Mouse (Mus musculus): ENCODE measurements around the gene A830018L16Rik. TPM values are rescaled to one million over a fixed set of nuclear protein-coding genes. Genes with fewer than 3 reads are reported as not detected.

Gene A830018L16Rik
- polyA plus RNA-seq, 1 experiment from 2014 or later: 3.9 TPM

DNA sequence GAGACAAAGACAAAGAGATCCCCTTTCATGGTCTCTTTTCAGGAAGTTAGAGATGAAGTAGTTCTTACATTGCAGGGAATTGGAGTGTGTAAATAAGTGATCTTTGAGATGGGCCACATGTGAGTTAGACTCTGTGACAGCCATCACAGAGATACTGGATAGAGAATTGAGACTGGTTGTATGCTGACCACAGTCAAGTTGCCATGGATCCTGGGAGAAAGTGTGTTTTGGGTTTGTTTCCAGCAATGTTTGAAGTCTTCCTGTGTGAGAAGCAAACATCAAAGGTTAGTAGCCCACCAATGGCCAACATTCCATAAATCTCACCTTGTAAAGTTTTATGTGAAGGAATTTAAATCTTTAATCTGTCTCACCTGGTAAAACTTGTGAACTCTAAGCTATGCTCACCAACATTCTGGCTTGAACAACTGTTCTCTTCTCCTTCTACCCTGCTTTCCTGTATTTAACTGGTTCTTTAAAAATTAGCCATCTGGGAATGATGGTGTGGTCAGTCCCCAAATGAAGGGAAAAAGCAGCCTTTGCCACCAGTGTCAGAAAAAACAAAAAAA, 330.9 kb downstream of the A830018L16Rik start:
- Histone ChIP-seq H3K27ac (replicated peaks) (no peak overlapping the region), H3K4me1 (0 out of 2 replicates have a peak, but pooled peaks cover 4% of the 10 kb centered on the region), H3K36me3 (replicated peaks) (no peaks in the 10 kb centered on the region), H3K27me3 (replicated peaks; ENCODE audit: low read depth, poor library complexity, severe bottlenecking) (no peaks in the 10 kb centered on the region), H3K4me3 (no peak overlapping the region), H3K9me3 (no peaks in the 10 kb centered on the region; the same call in 1 of the 2 replicates)
- no peak for DNase-seq (ENCODE audit: low spot score)

DNA sequence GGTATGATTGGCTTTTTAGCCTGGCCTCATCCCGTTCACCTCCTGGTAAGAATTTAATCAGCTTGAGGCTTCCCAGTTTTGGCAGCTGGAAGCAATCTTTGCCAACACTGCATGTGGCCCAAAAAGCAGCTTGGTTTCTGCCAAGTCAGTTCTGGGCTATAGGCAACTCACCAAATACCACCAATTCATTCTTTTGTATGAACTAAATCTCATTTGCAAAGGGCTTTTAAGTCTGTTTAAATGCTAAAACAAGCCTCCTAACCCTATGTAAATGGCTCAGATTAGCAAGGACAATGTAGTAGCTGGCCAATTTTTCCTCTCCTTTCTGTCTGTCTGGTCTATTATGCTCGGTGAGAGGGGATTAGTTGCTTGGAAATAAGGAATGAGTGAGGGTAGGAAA, 334.5 kb downstream of the A830018L16Rik start:
- 22% methylated on average over 2 of the region's 2 CpGs for WGBS
- Histone ChIP-seq H3K36me3 (replicated peaks) (no peaks in the 10 kb centered on the region), H3K4me1 (0 out of 2 replicates have a peak, but pooled peaks cover 4% of the 10 kb centered on the region), H3K9me3 (no peaks in the 10 kb centered on the region; the same call in 1 of the 2 replicates), H3K27me3 (replicated peaks; ENCODE audit: low read depth, poor library complexity, severe bottlenecking) (no peaks in the 10 kb centered on the region), H3K27ac (replicated peaks) (no peak overlapping the region), H3K4me3 (no peak overlapping the region)
- DNase-seq (ENCODE audit: low spot score): peak; percentile 12

DNA sequence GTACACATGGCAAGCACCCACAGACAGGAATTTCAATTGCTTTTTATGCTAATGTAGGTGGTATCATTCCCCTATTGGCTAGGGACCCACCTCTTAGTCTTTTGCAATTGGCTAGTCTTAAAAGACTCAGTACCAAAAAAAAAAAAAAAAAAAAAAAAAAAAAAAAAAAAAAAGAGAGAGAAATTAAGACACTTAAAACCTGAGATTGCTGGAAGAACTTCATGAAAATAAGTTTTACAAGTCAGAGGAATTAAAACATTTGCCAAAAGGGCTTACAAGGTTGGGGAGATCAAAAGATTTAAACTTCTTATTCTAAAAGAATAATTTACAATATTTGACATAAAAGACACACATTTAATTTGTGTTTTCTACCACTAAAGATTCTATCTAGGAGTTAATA, 336.2 kb downstream of the A830018L16Rik start:
- H3K4me3 ChIP-seq: no peak overlapping the region
- no peaks in the 10 kb centered on the region for H3K27me3 ChIP-seq (replicated peaks; ENCODE audit: low read depth, poor library complexity, severe bottlenecking)
- no peaks in the 10 kb centered on the region; the same call in 1 of the 2 replicates for H3K9me3 ChIP-seq
- no peak for DNase-seq (ENCODE audit: low spot score)
- no peak overlapping the region for H3K27ac ChIP-seq (replicated peaks)
- no peaks in the 10 kb centered on the region for H3K36me3 ChIP-seq (replicated peaks)
- H3K4me1 ChIP-seq: 0 out of 2 replicates have a peak, but pooled peaks cover 4% of the 10 kb centered on the region

DNA sequence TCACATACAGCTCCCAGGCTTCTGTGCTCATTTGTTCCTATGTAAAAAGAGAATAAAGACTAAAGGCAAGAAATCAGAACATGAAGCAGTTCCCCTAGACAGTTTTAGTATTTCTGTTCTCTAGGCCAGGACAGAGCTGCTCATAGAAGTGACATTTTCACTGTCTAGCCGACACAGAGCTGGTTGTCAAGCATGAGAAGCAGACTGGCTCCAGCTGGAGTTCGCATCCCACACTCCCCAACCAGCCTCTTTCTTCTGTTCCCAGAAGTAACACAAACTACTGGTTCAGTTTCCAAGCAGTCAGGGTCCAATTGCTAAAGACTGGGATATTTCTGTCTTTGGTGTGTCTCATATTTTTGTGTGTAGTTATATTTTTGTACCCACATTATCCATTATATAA, 336.7 kb downstream of the A830018L16Rik start:
- Histone ChIP-seq H3K36me3 (replicated peaks) (no peaks in the 10 kb centered on the region), H3K27me3 (replicated peaks; ENCODE audit: low read depth, poor library complexity, severe bottlenecking) (no peaks in the 10 kb centered on the region), H3K9me3 (no peaks in the 10 kb centered on the region; the same call in 1 of the 2 replicates), H3K27ac (replicated peaks) (no peak overlapping the region), H3K4me3 (no peak overlapping the region), H3K4me1 (0 out of 2 replicates have a peak, but pooled peaks cover 4% of the 10 kb centered on the region)
- WGBS: 75% methylated on average over 2 of the region's 2 CpGs
- DNase-seq (ENCODE audit: low spot score): no peak

DNA sequence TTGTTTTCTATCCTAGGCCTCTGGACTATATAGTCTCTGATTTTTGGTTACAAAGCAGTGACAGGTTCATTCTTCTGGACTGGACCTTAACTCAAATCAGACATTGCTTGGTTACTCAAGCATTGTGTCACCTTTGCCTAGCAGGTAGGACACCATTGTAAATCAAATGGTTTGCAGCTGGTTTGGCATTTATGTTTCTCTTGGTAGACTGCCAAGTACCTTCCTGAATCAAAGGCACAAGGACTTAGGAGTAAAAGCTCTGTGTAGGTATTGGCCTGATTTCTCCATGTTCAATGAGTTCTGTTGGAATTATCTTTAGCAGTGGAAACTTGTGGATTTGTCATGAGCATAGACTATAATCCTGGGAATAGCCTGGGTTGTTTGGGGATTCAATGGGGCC, 338.1 kb downstream of the A830018L16Rik start:
- no peak overlapping the region for H3K4me3 ChIP-seq
- no peaks in the 10 kb centered on the region for H3K27me3 ChIP-seq (replicated peaks; ENCODE audit: low read depth, poor library complexity, severe bottlenecking)
- H3K36me3 ChIP-seq (replicated peaks): no peaks in the 10 kb centered on the region
- no peak overlapping the region for H3K27ac ChIP-seq (replicated peaks)
- H3K9me3 ChIP-seq: no peaks in the 10 kb centered on the region
- 0 out of 2 replicates have a peak, but pooled peaks cover 4% of the 10 kb centered on the region for H3K4me1 ChIP-seq
- no peak for DNase-seq (ENCODE audit: low spot score)

DNA sequence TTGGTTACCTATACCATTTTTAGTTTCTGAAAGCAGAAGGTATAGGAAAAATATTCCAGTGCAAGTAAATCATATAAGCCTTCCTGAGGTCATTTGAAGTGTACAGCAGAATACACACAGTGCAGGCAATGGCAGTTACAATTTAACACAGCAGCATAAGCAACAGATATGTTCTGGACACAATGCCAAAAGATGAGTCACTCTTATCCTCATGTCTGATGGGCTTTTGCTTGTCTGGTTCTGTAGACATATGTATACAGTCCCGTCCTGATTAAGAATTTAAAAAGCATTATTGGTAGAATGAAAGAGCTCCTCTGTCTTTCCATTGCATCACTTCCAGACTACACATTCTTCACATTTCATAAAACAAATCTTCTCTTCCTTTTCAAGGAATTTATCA, 374.4 kb downstream of the A830018L16Rik start:
- H3K36me3 ChIP-seq (replicated peaks): no peaks in the 10 kb centered on the region
- no peaks in the 10 kb centered on the region for H3K27me3 ChIP-seq (replicated peaks; ENCODE audit: low read depth, poor library complexity, severe bottlenecking)
- H3K4me1 ChIP-seq: no peaks in the 10 kb centered on the region
- H3K9me3 ChIP-seq: no peaks in the 10 kb centered on the region
- no peak overlapping the region for H3K4me3 ChIP-seq
- 70% methylated on average over 1 of the region's 1 CpGs for whole genome bisulfite sequencing
- no peak for DNase-seq (ENCODE audit: low spot score)
- H3K27ac ChIP-seq (replicated peaks): no peak overlapping the region

DNA sequence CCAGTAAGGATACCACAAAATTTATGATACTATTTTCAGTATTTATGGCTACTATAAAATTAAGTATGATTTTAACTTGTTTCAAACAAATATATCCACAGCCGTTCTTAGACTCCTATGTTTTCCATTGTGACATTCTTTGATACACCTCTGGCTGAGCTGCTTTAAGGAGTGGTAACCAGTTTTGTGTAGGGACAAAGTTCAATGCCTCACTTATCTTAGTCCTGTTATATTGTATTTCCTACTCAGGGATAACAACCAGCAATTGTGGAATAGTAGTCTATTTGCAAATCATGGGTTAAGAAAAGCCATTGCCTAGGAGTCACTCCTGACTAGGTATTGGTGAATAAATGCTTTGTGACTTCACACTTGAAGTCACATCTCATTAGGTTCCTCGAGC, 378.9 kb downstream of the A830018L16Rik start:
- no peaks in the 10 kb centered on the region for H3K9me3 ChIP-seq
- H3K4me3 ChIP-seq: no peak overlapping the region
- H3K36me3 ChIP-seq (replicated peaks): no peaks in the 10 kb centered on the region
- H3K27ac ChIP-seq (replicated peaks): no peak overlapping the region
- no peaks in the 10 kb centered on the region for H3K4me1 ChIP-seq
- DNase-seq (ENCODE audit: low spot score): no peak
- H3K27me3 ChIP-seq (replicated peaks; ENCODE audit: low read depth, poor library complexity, severe bottlenecking): no peaks in the 10 kb centered on the region
- 83% methylated on average over 2 of the region's 2 CpGs for WGBS

DNA sequence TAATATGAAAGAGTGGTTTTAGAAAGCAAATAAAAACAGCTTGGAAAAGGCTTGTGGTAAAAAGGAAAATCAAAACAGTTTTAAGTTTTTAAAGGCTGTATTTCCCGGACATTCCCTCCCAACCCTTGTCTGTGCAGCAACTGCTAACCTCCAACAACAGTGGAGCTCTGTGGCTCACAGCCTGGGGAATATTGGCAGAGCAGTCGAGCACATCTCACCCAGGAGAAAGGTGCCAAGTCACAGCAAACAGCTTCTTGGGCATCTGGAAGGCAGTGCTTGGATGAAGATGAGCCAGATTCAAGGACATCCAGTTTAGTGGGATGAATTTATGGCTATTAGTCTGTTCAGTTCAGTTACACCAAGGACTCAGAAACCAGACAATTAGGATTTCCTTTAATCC, 381.8 kb downstream of the A830018L16Rik start:
- Histone ChIP-seq H3K4me1 (no peaks in the 10 kb centered on the region), H3K27ac (replicated peaks) (no peak overlapping the region), H3K9me3 (no peaks in the 10 kb centered on the region), H3K27me3 (replicated peaks; ENCODE audit: low read depth, poor library complexity, severe bottlenecking) (no peaks in the 10 kb centered on the region), H3K4me3 (no peak overlapping the region), H3K36me3 (replicated peaks) (no peaks in the 10 kb centered on the region)
- no peak for DNase-seq (ENCODE audit: low spot score)
- 71% methylated on average over 2 of the region's 2 CpGs for WGBS

DNA sequence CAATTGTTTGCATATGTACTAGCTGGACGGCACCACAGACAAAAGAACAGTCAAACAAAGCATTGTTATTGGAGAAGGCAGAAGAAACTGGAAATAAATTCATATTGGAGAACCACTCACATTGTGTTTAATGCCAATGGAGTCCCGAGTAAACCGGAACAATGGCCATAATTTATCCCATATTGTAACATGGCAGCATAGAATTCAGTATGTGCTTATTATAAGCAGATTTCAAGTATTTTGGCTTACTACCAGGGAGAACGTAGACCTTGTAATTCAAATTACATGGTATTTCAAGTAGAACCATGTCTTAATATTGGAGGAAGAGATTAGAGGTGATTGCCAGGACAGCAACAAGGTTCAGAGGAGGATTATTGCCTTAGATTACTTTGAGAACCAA, 458.9 kb downstream of the A830018L16Rik start:
- Histone ChIP-seq H3K36me3 (replicated peaks) (no peaks in the 10 kb centered on the region), H3K9me3 (no peaks in the 10 kb centered on the region), H3K4me1 (no peaks in the 10 kb centered on the region), H3K27ac (replicated peaks) (no peak overlapping the region), H3K27me3 (replicated peaks; ENCODE audit: low read depth, poor library complexity, severe bottlenecking) (no peaks in the 10 kb centered on the region), H3K4me3 (no peak overlapping the region)
- DNase-seq (ENCODE audit: low spot score): no peak
- 78% methylated on average over 4 of the region's 4 CpGs for WGBS

DNA sequence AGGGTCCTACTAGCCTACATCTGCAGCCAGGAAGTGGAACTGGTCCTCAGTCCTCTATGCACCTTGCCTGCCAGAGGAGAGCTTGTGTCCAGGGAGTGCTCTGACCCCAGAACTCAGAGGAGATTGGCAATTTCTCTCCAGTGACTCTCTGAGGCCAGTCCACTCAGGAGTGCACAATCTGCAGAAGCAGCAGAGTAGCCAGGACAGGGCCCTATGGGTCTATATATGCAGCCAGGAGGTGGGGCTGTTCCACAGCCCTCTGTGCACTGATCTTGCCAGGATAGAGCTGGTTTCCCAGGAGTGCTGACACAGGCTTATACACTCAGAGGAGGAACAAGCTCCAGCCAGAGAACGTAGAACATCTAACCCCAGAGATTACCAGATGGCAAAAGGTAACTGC, 459.7 kb downstream of the A830018L16Rik start:
- Histone ChIP-seq H3K36me3 (replicated peaks) (no peaks in the 10 kb centered on the region), H3K9me3 (no peaks in the 10 kb centered on the region), H3K27ac (replicated peaks) (no peak overlapping the region), H3K4me1 (no peaks in the 10 kb centered on the region), H3K4me3 (no peak overlapping the region), H3K27me3 (replicated peaks; ENCODE audit: low read depth, poor library complexity, severe bottlenecking) (no peaks in the 10 kb centered on the region)
- peak; percentile 12 for DNase-seq (ENCODE audit: low spot score)
- WGBS: 68% methylated on average over 1 of the region's 1 CpGs

DNA sequence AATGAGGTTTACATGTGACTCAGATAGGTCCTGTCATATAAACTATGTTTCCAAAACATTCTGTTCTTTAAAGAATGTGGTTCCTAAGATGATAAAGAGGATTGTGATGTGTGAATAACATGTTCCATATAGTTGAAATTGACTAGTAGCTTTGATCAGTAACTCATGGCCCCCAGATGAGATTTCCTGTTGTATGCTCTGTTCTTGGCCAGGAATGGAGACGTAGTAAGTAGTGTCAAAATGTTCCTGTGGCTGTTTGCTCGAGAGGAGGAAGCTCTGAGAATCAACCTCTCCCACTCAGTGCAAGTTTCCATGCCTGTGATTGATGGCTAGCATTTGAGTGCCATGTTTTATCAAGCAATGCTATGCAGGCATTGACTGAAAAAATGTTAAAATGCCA, 467.8 kb downstream of the A830018L16Rik start:
- no peak for DNase-seq (ENCODE audit: low spot score)
- Histone ChIP-seq H3K27ac (replicated peaks) (no peak overlapping the region), H3K4me3 (no peak overlapping the region), H3K36me3 (replicated peaks) (no peaks in the 10 kb centered on the region), H3K27me3 (replicated peaks; ENCODE audit: low read depth, poor library complexity, severe bottlenecking) (no peaks in the 10 kb centered on the region), H3K4me1 (no peaks in the 10 kb centered on the region), H3K9me3 (no peaks in the 10 kb centered on the region)
- 53% methylated on average over 2 of the region's 2 CpGs for WGBS

DNA sequence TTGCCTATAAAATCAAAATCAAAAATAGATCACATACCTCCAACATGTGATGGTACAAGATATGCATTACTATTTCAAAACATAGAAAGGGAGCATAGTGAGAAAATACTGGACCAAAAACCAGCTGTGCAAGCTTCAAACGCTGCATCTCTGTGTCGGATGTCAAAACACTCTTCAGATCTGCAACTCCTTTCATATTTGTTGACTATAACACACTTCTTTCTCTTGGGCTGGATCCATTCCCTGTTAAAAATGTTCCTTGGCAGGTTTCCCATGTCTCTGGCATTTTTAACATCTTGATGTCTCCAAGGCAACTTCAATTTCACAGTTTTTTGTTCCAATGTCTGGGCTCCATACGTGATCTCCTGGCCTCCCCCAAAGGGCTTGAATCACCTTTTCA, 481.8 kb downstream of the A830018L16Rik start:
- no peak overlapping the region for H3K27ac ChIP-seq (replicated peaks)
- no peaks in the 10 kb centered on the region for H3K27me3 ChIP-seq (replicated peaks; ENCODE audit: low read depth, poor library complexity, severe bottlenecking)
- no peaks in the 10 kb centered on the region for H3K9me3 ChIP-seq
- H3K36me3 ChIP-seq (replicated peaks): no peaks in the 10 kb centered on the region
- H3K4me1 ChIP-seq: no peaks in the 10 kb centered on the region
- no peak for DNase-seq (ENCODE audit: low spot score)
- no peak overlapping the region for H3K4me3 ChIP-seq
- WGBS: 89% methylated on average over 3 of the region's 3 CpGs

DNA sequence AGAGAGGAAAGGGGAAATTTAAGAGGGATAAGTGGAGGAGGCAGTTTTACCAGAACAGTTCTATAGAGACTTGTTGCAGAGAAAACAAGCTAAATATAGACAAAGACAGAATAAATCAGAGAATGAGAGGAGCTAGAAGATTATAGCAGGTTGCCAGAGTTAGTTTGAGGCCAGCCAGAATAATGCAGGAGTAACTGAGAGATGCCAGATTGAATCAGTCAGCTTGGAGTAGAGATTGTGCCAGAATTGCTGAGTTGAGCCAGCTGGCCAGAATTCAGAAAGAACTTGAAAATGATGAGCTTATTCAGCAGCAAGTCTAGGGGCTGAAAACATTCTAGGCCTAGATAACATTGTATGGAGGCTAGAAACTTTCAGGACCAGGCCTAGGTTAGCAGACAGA, 502.0 kb downstream of the A830018L16Rik start:
- Histone ChIP-seq H3K27me3 (replicated peaks; ENCODE audit: low read depth, poor library complexity, severe bottlenecking) (no peaks in the 10 kb centered on the region), H3K9me3 (peaks cover 9% of the 10 kb centered on the region; the same call in 1 of the 2 replicates), H3K4me1 (no peaks in the 10 kb centered on the region), H3K27ac (replicated peaks) (no peak overlapping the region), H3K4me3 (no peak overlapping the region), H3K36me3 (replicated peaks) (no peaks in the 10 kb centered on the region)
- DNase-seq (ENCODE audit: low spot score): no peak
